Mouse (Mus musculus) embryonic fibroblast, embryonic 13.5 days (primary cell): ENCODE measurements at regions not wholly inside any gene's neighbourhood (a gene's known extent, or its start where the extent isn't known, plus 50 kb on each side); places are given as distances from the start of the nearest gene placed in this dataset.

Experiments used
- CTCF ChIP-seq: IDR thresholded peaks from 2 replicates; pipeline ENCODE4 v1.5.1; 2011; ENCODE audit warnings: mild to moderate bottlenecking, control low read depth, low read length, moderate library complexity, borderline replicate concordance; ENCODE audit not compliant: insufficient read depth
- POLR2A ChIP-seq: IDR thresholded peaks from 2 replicates; pipeline ENCODE4 v1.6.1; 2011; ENCODE audit warnings: low read depth, mild to moderate bottlenecking, control low read depth, low read length, moderate library complexity

DNA sequence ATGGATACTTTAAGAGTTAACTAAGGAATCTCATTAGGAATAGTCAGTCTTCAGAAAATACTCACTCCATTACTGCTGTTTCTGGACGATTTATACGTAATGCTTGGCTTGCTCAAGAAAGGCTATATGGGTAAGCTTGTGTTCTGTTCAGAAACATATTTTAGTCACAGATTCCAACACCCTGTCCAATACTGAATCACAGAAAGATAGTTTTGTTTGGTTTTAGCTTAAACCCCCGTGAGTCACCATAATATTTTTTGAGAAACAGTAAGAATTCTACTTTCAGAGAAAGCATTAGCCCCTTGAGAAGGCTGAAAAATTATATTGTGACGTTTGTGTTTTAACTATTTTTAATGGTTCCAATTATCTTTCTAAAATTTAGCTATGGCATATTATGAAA, 1037.3 kb downstream of the Slc22a22 start:
- TF ChIP-seq POLR2A, result no peak
- no peak for TF ChIP-seq CTCF
